Mouse (Mus musculus) liver, embryonic 16.5 days (tissue): ENCODE results near the gene Cenpc1. TPM values are rescaled to one million over a fixed set of nuclear protein-coding genes. Genes with fewer than 3 reads are reported as not detected.
A peak's percentile ranks its signal among the peaks of the same experiment; 100 is the strongest.

Source experiments
- ATAC-seq: fragments of 200-750 bp; cut with Nextera tagmentation; 2 replicates; pipeline ENCODE4 v1.8.0; 2017; ENCODE audit warnings: low read depth, mild to moderate bottlenecking, moderate number of reproducible peaks, moderate library complexity
- H3K27ac ChIP-seq: fragments of 300-500 bp; sonication (generic); 2 replicates; pipeline ENCODE4 v1.5.1; 2014; ENCODE audit warnings: mild to moderate bottlenecking, low read length
- H3K27me3 ChIP-seq: fragments of 300-500 bp; sonication (generic); 2 replicates; pipeline ENCODE4 v1.6.1; 2014; ENCODE audit warnings: low read depth, low read length, mixed read lengths; ENCODE audit not compliant: control insufficient read depth, insufficient read depth
- H3K36me3 ChIP-seq: fragments of 300-500 bp; sonication (generic); 2 replicates; pipeline ENCODE4 v1.6.1; 2014; ENCODE audit warnings: mild to moderate bottlenecking; ENCODE audit not compliant: control insufficient read depth, insufficient read depth
- H3K4me1 ChIP-seq: fragments of 300-500 bp; sonication (generic); 2 replicates; pipeline ENCODE4 v1.6.1; 2014; ENCODE audit warnings: low read depth, low read length, mixed read lengths; ENCODE audit not compliant: control insufficient read depth
- H3K4me2 ChIP-seq: fragments of 300-500 bp; sonication (generic); 2 replicates; pipeline ENCODE4 v1.6.1; 2014; ENCODE audit warnings: low read depth, low read length, mixed read lengths
- H3K4me3 ChIP-seq: fragments of 300-500 bp; sonication (generic); 2 replicates; pipeline ENCODE4 v1.5.1; 2014; ENCODE audit warnings: low read depth, mild to moderate bottlenecking, low read length
- H3K9ac ChIP-seq: fragments of 300-500 bp; sonication (generic); 2 replicates; pipeline ENCODE4 v1.6.1; 2014; ENCODE audit warnings: low read depth, low read length
- H3K9me3 ChIP-seq: fragments of 300-500 bp; sonication (generic); replicated peaks from 2 replicates; pipeline ENCODE4 v1.6.1; 2016; ENCODE audit warnings: low read length; ENCODE audit not compliant: control insufficient read depth
- WGBS: fragments of 180-500 bp; shearing (Covaris S2); extraction: QIAGEN DNeasy Blood & Tissue Kit; methylation state at CpG from one replicate; pipeline ENCODE4 v1.1.7; 2014; ENCODE audit not compliant: insufficient replicate concordance; 5-methylcytosine and 5-hydroxymethylcytosine counted together
- polyA plus RNA-seq: library from polyadenylated mRNA; unstranded; fragments of >200 nt; fragmentation: Nextera tagmentation; extraction: Ambion mirVana; gene quantifications from 2 replicates; pipeline ENCODE4 v1.2.1, GENCODE M21; 2015

Gene Cenpc1
- 12.9 and 15.0 TPM in 2 replicates for polyA plus RNA-seq

- peak within 1 kb of the TSS; percentile 85 for H3K4me2 ChIP-seq
- peaks cover 30% of the 10 kb centered on the region for H3K4me1 ChIP-seq
- under 1% methylated on average over 60 of the region's 60 CpGs for WGBS
- H3K27ac ChIP-seq = peak within 1 kb of the TSS; percentile 99
- H3K27me3 ChIP-seq = no peaks in the 10 kb centered on the region
- peak; percentile 90 for ATAC-seq
- no peaks in the 10 kb centered on the region for H3K36me3 ChIP-seq
- H3K9me3 ChIP-seq = no peaks in the 10 kb centered on the region
- peak within 1 kb of the TSS; percentile 86 for H3K9ac ChIP-seq
- peak within 1 kb of the TSS; percentile 90 for H3K4me3 ChIP-seq
Observed at GRCm38 (mm10) chr5:86065101-86065875, at the start of gene Cenpc1. Gene Cenpc1, minus strand, starts transcription at chr5:86065583.

- Histone ChIP-seq H3K27ac (no peak overlapping the region), H3K9ac (no peak overlapping the region), H3K4me3 (no peak overlapping the region), H3K4me2 (no peak overlapping the region), H3K9me3 (no peaks in the 10 kb centered on the region), H3K4me1 (no peaks in the 10 kb centered on the region), H3K36me3 (peaks cover 5% of the 10 kb centered on the region; the same call in 1 of the 2 replicates), H3K27me3 (no peaks in the 10 kb centered on the region)
- 50% methylated on average over 1 of the region's 1 CpGs for WGBS
- no peak for ATAC-seq
Observed at GRCm38 (mm10) chr5:86113997-86114396, 48.6 kb upstream of the Cenpc1 start.

- ATAC-seq = no peak
- WGBS = 66% methylated on average over 2 of the region's 2 CpGs
- H3K9me3 ChIP-seq = no peaks in the 10 kb centered on the region
- H3K9ac ChIP-seq = no peak overlapping the region
- no peaks in the 10 kb centered on the region; the same call in 1 of the 2 replicates for H3K36me3 ChIP-seq
- no peak overlapping the region for H3K4me3 ChIP-seq
- H3K4me1 ChIP-seq = no peaks in the 10 kb centered on the region
- no peaks in the 10 kb centered on the region for H3K27me3 ChIP-seq
- no peak overlapping the region for H3K4me2 ChIP-seq
- no peak overlapping the region for H3K27ac ChIP-seq
Observed at GRCm38 (mm10) chr5:86113037-86113436, 47.7 kb upstream of the Cenpc1 start.

- Histone ChIP-seq H3K4me2 (no peak overlapping the region), H3K36me3 (no peaks in the 10 kb centered on the region; the same call in 1 of the 2 replicates), H3K9me3 (no peaks in the 10 kb centered on the region), H3K27ac (no peak overlapping the region), H3K4me3 (no peak overlapping the region), H3K4me1 (no peaks in the 10 kb centered on the region), H3K27me3 (no peaks in the 10 kb centered on the region), H3K9ac (no peak overlapping the region)
- ATAC-seq = no peak
- WGBS = 73% methylated on average over 1 of the region's 1 CpGs
Observed at GRCm38 (mm10) chr5:86111074-86111473, 45.7 kb upstream of the Cenpc1 start.

GRCm38 (mm10) chr5:86106610-86107009 is 41.2 kb upstream of the Cenpc1 start:
- no peak overlapping the region for H3K4me3 ChIP-seq
- H3K27ac ChIP-seq = no peak overlapping the region
- no peaks in the 10 kb centered on the region for H3K9me3 ChIP-seq
- no peaks in the 10 kb centered on the region for H3K4me1 ChIP-seq
- 59% methylated on average over 2 of the region's 2 CpGs for WGBS
- no peak overlapping the region for H3K4me2 ChIP-seq
- H3K9ac ChIP-seq = no peak overlapping the region
- H3K27me3 ChIP-seq = no peaks in the 10 kb centered on the region
- ATAC-seq = no peak
- no peaks in the 10 kb centered on the region; the same call in 1 of the 2 replicates for H3K36me3 ChIP-seq

- Histone ChIP-seq H3K4me2 (no peak overlapping the region), H3K27ac (no peak overlapping the region), H3K4me3 (no peak overlapping the region), H3K9me3 (no peaks in the 10 kb centered on the region), H3K36me3 (no peaks in the 10 kb centered on the region), H3K9ac (no peak overlapping the region), H3K27me3 (no peaks in the 10 kb centered on the region), H3K4me1 (no peaks in the 10 kb centered on the region)
- no peak for ATAC-seq
- WGBS = 73% methylated on average over 2 of the region's 2 CpGs
Observed at GRCm38 (mm10) chr5:86102176-86102575, 36.8 kb upstream of the Cenpc1 start.

- Histone ChIP-seq H3K9ac (no peak overlapping the region), H3K27me3 (no peaks in the 10 kb centered on the region), H3K27ac (no peak overlapping the region), H3K4me2 (no peak overlapping the region), H3K4me3 (no peak overlapping the region), H3K36me3 (no peaks in the 10 kb centered on the region), H3K4me1 (no peaks in the 10 kb centered on the region), H3K9me3 (no peaks in the 10 kb centered on the region)
- 44% methylated on average over 3 of the region's 3 CpGs for WGBS
- no peak for ATAC-seq
Observed at GRCm38 (mm10) chr5:86100621-86101020, 35.2 kb upstream of the Cenpc1 start.

- Histone ChIP-seq H3K27ac (no peak overlapping the region), H3K4me1 (no peaks in the 10 kb centered on the region; the same call in 1 of the 2 replicates), H3K27me3 (no peaks in the 10 kb centered on the region), H3K4me3 (no peak overlapping the region), H3K9ac (no peak overlapping the region), H3K9me3 (no peaks in the 10 kb centered on the region), H3K4me2 (no peak overlapping the region), H3K36me3 (no peaks in the 10 kb centered on the region)
- ATAC-seq = no peak
- 27% methylated on average over 3 of the region's 3 CpGs for WGBS
Observed at GRCm38 (mm10) chr5:86098988-86099387, 33.6 kb upstream of the Cenpc1 start.

GRCm38 (mm10) chr5:86094754-86095153 is 29.4 kb upstream of the Cenpc1 start:
- Histone ChIP-seq H3K4me1 (no peaks in the 10 kb centered on the region; the same call in 1 of the 2 replicates), H3K4me2 (no peak overlapping the region)
- ATAC-seq = no peak

More at GRCm38 (mm10) chr5:86094754-86095153, 29.4 kb upstream of the Cenpc1 start:
- Histone ChIP-seq H3K27ac (no peak overlapping the region), H3K9ac (no peak overlapping the region), H3K9me3 (no peaks in the 10 kb centered on the region), H3K4me3 (no peak overlapping the region), H3K27me3 (no peaks in the 10 kb centered on the region), H3K36me3 (no peaks in the 10 kb centered on the region)
- whole genome bisulfite sequencing = 51% methylated on average over 9 of the region's 9 CpGs
